Mouse (Mus musculus) ES-E14 (cell line): ENCODE data around the gene Lrrc4. TPM values are rescaled to one million over a fixed set of nuclear protein-coding genes. Genes with fewer than 3 reads are reported as not detected.

Experiments used
- DNase-seq: peaks from one replicate; pipeline ENCODE4 v3.0.0-alpha.2; 2013; ENCODE audit warnings: low read depth, low spot score
- H3K27ac ChIP-seq: 2 replicates; pipeline ENCODE4 v1.5.1; 2012; ENCODE audit warnings: low read depth, mild to moderate bottlenecking, low read length, moderate library complexity, mixed read lengths; ENCODE audit not compliant: poor library complexity, insufficient read depth, severe bottlenecking
- H3K36me3 ChIP-seq: 2 replicates; pipeline ENCODE4 v1.6.1; 2012; ENCODE audit warnings: mild to moderate bottlenecking, low read length, moderate library complexity, mixed read lengths; ENCODE audit not compliant: control insufficient read depth, poor library complexity, insufficient read depth, severe bottlenecking
- H3K4me1 ChIP-seq, 2 experiments: fragments of 150-350 bp in 1 of 2; sonication (generic) in 1 of 2; 2 replicates each; pipeline ENCODE4 v1.6.1; 2012; ENCODE audit warnings: low read length in 2 of 2, mild to moderate bottlenecking in 1 of 2, mixed read lengths in 1 of 2; ENCODE audit not compliant: control insufficient read depth in 2 of 2, insufficient read depth in 2 of 2, poor library complexity in 1 of 2
- H3K4me3 ChIP-seq, 2 experiments: fragments of 150-350 bp in 1 of 2; sonication (generic) in 1 of 2; 2 replicates each; pipeline ENCODE4 v1.5.1; 2012; ENCODE audit warnings: low read length in 2 of 2, low read depth in 1 of 2, mild to moderate bottlenecking in 1 of 2, mixed read lengths in 1 of 2; ENCODE audit not compliant: insufficient read depth in 1 of 2, poor library complexity in 1 of 2, severe bottlenecking in 1 of 2
- H3K9ac ChIP-seq: 2 replicates; pipeline ENCODE4 v1.6.1; 2012; ENCODE audit warnings: low read depth, mild to moderate bottlenecking, low read length, mixed read lengths; ENCODE audit not compliant: poor library complexity, insufficient read depth, severe bottlenecking
- H3K9me3 ChIP-seq: fragments of 150-350 bp; sonication (generic); 2 replicates; pipeline ENCODE4 v1.6.1; 2012; ENCODE audit warnings: low read depth, mild to moderate bottlenecking, low read length; ENCODE audit not compliant: control insufficient read depth, insufficient read depth
- CHD2 ChIP-seq: IDR thresholded peaks from 2 replicates; pipeline ENCODE4 v1.6.1; 2014; ENCODE audit warnings: mild to moderate bottlenecking, low read depth, low read length, inconsistent platforms
- HCFC1 ChIP-seq: IDR thresholded peaks from 2 replicates; pipeline ENCODE4 v1.6.1; 2012; ENCODE audit warnings: low read length, inconsistent platforms, borderline replicate concordance; ENCODE audit not compliant: insufficient read depth
- MAFK ChIP-seq: IDR thresholded peaks from 2 replicates; pipeline ENCODE4 v1.6.1; 2014; ENCODE audit warnings: mild to moderate bottlenecking, low read depth, low read length, inconsistent platforms; ENCODE audit not compliant: insufficient read depth
- ZC3H11A ChIP-seq: IDR thresholded peaks from 2 replicates; pipeline ENCODE4 v1.6.1; 2012; ENCODE audit warnings: low read depth, mild to moderate bottlenecking, inconsistent platforms, low read length, borderline replicate concordance
- ZNF384 ChIP-seq: IDR thresholded peaks from 2 replicates; pipeline ENCODE4 v1.6.1; 2012; ENCODE audit warnings: low read depth, low read length, inconsistent platforms
- in situ Hi-C, 2 experiments: fragments of 600-800 bp; cut with MboI; formaldehyde crosslinking; loops; one replicate each; pipeline ENCODE4 v1.15.1; 2025; ENCODE audit warnings: low sequenced_read_pairs in 2 of 2, inconsistent platforms in 1 of 2; ENCODE audit not compliant: unreplicated experiment in 2 of 2
- total RNA-seq: library from RNA; depleted of rRNA; stranded (reverse); fragments of 300-350 nt; gene quantifications from 2 replicates; pipeline ENCODE4 v1.2.3, GENCODE M21; 2012

Lrrc4 gene
- total RNA-seq, 1 experiment = 0.85 TPM

DNA sequence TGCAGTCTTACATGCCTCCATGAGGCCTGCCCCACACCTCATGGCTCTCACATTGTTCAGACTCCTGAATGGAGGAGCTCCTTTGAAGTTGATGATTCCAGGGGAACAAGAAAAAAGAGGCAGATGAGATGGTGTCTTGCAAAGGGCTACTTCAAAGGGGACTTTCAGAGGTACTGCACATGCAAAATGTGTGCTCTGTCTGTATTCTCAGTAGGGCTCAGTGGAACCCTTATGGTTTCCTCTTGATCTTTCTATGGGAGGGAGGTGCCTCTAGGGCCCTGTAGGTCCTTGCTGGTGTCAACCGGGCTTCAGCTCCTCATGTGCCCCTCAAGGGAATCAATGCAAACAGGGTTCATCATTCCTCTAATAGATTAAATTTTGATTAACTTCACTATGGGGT lies 159.2 kb downstream of the Lrrc4 start:
- H3K36me3 ChIP-seq = no peaks in the 10 kb centered on the region; the same call in 1 of the 2 replicates
- H3K4me1 ChIP-seq = no peaks in the 10 kb centered on the region
- in situ Hi-C loops = no loop called here
- TF ChIP-seq ZNF384 (no peak), MAFK (no peak), CHD2 (no peak), ZC3H11A (no peak), HCFC1 (no peak)
- DNase-seq = no peak
- no peak overlapping the region for H3K9ac ChIP-seq
- no peaks in the 10 kb centered on the region for H3K9me3 ChIP-seq
- H3K4me3 ChIP-seq = no peak overlapping the region
- no peak overlapping the region for H3K27ac ChIP-seq

DNA sequence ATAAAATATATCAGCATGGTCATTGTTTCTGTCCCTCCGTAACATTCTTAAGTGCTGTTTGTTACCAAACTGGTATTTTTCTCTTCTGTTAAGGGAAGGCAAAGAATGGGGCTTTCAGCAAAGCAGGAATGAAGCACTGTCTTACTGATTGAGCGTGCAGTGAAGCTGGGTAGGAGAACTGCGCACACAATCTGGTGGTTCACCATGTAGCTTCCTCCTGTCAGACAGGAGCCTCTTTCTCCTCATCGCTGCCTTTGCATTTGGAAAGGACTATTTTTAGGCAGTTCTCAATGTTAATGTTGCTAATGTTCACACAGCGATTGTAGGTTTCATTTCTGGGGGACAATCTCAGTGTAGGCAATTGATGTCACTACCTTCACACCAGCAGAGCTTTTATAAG lies 162.3 kb downstream of the Lrrc4 start:
- Histone ChIP-seq H3K9ac (no peak overlapping the region), H3K27ac (no peak overlapping the region), H3K4me3 (no peak overlapping the region), H3K4me1 (no peaks in the 10 kb centered on the region), H3K9me3 (no peaks in the 10 kb centered on the region), H3K36me3 (no peaks in the 10 kb centered on the region; the same call in 1 of the 2 replicates)
- DNase-seq = no peak
- in situ Hi-C loops = no loop called here
- TF ChIP-seq ZNF384 (no peak), MAFK (no peak), HCFC1 (no peak), ZC3H11A (no peak), CHD2 (no peak)

DNA sequence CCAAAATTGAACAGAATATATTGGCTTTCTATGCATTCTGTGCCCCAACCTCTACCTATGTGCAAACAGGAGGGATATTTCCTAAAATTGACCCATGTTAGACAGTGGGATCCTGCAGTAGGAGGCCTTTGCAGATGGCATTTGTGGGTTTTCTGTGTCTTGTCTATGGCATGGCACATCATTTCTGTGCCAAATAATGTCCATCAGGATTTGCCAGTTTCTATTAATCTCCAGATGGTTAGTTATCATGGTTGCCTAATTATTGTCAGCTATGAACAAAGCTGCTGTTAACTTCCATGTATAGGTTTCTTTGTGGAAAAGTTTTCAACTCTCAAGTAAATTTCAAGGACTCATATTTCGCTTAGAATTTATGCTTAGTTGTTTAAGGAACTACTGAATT lies 164.0 kb downstream of the Lrrc4 start:
- Histone ChIP-seq H3K27ac (no peak overlapping the region), H3K9ac (no peak overlapping the region), H3K4me3 (no peak overlapping the region), H3K36me3 (no peaks in the 10 kb centered on the region; the same call in 1 of the 2 replicates), H3K4me1 (no peaks in the 10 kb centered on the region), H3K9me3 (no peaks in the 10 kb centered on the region)
- in situ Hi-C loops = no loop called here
- TF ChIP-seq ZNF384 (no peak), CHD2 (no peak), ZC3H11A (no peak), MAFK (no peak), HCFC1 (no peak)
- DNase-seq = no peak

DNA sequence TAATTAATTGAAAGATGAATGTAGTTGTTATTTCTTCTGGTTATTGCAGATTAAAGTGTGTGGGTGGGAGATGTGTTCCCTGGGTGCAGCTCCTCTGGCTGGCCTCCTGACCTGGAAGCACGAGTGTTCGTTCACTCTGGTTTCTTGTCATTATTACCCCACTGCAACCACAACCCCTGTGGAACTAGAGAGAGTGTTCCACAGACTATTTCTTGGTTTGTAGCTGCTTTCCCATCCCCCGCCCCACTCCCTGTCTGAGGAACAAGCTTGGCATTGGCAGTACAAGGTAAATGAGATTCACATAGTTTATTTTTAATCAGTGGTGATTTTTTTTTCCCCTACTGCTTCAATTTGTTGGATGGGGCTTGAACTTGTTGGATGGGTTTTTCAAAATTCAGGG lies 166.8 kb downstream of the Lrrc4 start:
- no peak for DNase-seq
- H3K9ac ChIP-seq = no peak overlapping the region
- H3K9me3 ChIP-seq = no peaks in the 10 kb centered on the region
- in situ Hi-C loops = no loop called here
- no peak overlapping the region for H3K27ac ChIP-seq
- no peak overlapping the region for H3K4me3 ChIP-seq
- no peak for TF ChIP-seq MAFK
- TF ChIP-seq ZNF384 = no peak
- TF ChIP-seq HCFC1 = no peak
- no peaks in the 10 kb centered on the region; the same call in 1 of the 2 replicates for H3K36me3 ChIP-seq
- H3K4me1 ChIP-seq = no peaks in the 10 kb centered on the region

DNA sequence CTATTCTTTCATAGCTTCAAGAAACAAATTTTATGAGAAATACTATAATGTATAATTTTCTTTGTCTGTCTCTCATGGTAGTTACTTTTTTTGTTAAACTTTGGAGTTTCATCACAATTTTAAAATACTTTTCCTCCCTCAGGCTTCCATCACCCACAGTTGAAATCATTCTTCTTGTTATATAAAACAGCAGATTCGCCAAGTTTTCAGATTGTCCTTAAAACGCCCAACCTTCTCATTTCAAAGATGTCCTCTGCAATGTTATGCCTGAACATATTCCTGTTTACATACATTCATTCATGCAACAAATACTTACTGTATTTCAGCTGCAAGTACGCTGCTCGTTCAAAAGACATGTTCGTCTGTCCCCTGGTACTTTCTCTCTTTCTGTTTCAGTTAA lies 167.9 kb downstream of the Lrrc4 start:
- H3K4me1 ChIP-seq = no peaks in the 10 kb centered on the region
- no peak for DNase-seq
- no peak overlapping the region for H3K9ac ChIP-seq
- H3K27ac ChIP-seq = no peak overlapping the region
- TF ChIP-seq ZC3H11A = no peak
- TF ChIP-seq CHD2 = no peak
- TF ChIP-seq MAFK = no peak
- no peak for TF ChIP-seq ZNF384
- no peak for TF ChIP-seq HCFC1
- no peak overlapping the region for H3K4me3 ChIP-seq
- in situ Hi-C loops = no loop called here
- H3K9me3 ChIP-seq = no peaks in the 10 kb centered on the region
- no peaks in the 10 kb centered on the region; the same call in 1 of the 2 replicates for H3K36me3 ChIP-seq
